Mouse (Mus musculus): ENCODE data around the gene Itga8. TPM values are rescaled to one million over a fixed set of nuclear protein-coding genes. Genes with fewer than 3 reads are reported as not detected.

The Itga8 gene
- total RNA-seq, 2 experiments from 2014 or later = 23.6 to 28.1 TPM

DNA sequence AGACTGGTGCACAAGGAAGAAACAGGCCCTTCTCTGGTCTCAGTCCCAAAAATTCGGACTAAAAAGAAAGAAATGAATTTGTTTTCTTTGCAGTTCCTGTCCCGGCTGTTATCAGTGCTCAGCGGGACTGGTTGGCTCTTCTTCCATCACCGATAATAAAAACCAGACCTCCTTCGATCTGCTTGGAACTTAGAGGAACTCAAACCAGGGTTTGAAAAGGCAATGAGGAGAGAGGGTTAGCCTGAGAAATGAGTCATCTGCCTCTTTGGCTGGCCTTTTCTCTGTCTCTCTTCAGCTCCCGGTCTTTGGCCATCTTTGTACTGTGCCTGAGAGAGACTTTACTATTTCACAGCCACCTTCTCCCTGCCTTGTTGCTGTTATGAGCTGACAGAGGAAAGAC lies 112.7 kb downstream of the Itga8 start:
- DNase-seq = no peak

DNA sequence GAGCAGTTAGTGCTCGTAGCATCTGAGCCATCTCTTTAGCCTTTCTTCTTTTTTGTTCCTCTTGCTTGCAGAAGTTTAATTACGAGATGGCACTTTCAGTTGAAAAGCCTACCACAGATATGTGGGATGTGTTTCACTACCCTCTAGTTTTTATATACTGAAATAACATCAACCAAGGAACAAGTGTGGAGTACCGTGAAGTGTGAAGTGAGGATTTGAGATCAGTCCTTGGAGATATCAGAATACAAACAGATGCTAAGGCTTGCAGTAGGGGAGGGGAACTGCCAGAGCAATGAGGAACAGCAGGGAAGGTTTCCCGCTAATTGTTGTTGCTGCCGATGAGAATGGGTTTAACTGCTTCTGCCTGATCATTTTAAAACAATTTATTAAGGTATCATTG lies 114.1 kb downstream of the Itga8 start:
- DNase-seq = no peak

DNA sequence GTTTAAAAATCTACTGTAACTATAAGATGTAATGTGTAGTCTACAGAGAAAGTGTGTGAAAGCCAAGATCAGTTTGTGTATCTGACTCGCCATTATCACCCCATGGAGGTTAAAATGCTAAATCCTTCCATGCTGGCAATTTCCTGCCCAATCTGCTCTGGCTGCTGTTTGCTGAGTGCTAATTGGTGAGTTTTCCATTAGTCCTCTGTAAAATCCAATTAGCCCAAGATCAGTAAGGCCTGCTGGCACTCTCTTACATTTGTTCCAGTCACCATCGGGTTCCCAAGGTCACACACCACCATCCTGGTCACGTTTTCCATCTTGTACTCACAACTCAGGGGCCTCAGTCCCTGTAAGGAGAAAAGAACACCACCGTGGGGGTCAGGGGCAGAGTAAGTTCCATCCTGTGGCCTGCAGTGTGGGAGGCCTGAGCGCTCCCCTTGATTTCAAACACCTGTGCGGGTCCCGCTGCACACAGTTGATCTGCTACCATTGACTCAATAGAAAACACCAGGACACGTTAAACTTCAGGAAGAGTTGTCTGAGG lies 119.2 kb downstream of the Itga8 start:
- no peak for DNase-seq

DNA sequence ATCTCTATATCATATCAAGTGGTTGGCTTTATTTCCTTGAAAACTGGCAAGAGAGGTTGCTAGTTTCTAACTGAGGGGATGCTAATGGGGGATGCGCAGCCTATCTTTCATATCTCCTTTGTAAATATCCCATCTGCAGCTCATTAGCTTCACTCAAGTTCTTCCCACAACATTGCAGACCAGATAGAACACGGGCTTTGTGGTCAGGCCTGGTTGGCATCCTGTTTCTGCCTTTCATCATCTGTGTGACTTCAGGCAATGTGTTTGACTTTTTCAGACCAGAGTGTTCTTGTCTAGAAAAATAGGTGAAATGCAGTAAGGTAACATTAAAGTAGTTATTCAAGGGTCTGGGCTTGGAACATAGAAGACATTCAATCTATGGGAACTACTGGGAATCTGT lies 121.1 kb downstream of the Itga8 start:
- DNase-seq = no peak

DNA sequence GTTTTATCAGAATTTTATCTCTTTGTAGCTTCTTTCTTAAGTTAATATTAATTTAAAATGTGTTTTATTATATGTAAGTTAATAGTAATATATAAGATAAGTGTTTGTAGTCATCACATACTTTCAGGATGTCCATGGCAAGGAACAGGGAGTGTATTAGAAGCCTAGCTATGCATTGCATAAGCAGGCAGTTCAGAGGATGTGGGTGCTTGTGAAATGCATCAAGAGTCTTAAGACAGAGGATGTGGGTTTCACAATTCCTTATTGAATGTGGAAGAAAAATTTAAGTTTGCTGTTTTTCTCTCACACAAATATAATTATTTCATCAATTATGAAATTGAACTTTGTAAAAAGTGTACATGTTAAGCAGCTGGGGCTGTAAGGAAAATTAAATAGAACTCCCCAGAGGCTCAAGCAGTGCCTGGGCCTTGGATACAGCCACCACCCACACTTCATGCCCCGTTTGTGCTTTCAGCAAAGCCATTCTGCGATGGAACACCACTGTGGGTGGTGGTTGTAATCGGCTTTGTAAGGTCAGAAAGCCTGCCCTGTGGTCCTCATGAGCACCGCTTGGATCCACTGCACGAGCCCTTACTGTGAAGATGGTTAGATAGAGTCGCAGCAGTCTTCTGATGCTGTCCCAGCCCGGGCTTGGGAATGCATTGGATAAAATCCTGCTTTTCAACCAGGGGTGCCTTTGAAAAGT lies 126.8 kb downstream of the Itga8 start:
- DNase-seq = no peak

DNA sequence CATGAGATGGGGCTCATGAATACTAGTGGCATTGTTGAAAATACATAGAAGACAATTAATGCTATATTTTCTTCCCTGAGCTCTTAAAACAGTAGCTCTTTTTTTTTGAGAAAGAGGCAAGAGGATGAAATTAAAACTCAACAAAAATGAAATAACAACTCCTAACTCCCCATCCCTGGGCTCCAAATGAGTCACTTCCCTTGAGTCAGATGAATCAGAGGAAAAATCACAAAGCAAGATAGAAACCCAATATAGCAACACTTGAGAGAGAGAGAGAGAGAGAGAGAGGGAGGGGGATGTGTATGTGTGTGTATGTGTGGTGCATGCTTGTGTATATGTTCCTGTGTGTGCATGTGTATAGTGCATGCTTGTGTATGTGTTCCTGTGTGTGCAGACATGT lies 131.5 kb downstream of the Itga8 start:
- no peak for DNase-seq

DNA sequence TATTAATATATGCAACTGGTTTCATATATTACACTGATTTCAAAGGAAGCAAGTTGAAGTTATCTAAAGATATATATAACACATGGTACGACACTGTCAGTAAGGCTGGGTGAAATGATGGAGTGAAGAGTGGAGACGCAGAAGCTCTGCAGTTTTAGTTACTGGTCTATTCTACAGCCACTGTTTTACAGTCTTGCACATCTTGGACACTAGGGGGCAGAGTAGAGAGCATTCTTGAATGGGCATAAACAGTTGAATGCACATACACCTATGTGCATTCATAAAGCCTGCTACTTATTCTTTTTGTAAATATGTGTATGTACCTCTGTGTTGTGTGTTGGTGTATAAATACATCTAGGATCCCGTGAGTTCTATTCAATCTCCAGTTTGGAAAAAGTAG lies 141.2 kb downstream of the Itga8 start:
- DNase-seq = no peak

DNA sequence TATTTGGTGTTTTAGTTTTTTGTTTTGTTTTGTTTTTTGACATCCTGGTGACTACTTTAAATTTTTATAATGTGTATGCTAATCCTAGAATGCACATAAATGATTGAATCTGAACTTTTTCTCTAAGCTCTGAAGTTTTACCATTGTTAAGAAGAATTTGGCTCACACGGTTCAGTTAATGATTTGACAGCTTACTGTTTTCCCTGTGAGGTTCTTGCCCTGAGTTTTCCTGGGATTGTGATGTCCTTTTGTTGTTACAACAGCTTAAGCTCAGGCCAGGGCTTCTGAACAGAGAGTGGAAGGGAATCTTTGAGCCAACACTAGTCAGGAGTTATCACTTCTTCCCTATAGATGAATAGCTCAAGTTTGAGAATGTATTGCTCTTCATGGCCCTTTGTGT lies 144.7 kb downstream of the Itga8 start:
- no peak for DNase-seq

DNA sequence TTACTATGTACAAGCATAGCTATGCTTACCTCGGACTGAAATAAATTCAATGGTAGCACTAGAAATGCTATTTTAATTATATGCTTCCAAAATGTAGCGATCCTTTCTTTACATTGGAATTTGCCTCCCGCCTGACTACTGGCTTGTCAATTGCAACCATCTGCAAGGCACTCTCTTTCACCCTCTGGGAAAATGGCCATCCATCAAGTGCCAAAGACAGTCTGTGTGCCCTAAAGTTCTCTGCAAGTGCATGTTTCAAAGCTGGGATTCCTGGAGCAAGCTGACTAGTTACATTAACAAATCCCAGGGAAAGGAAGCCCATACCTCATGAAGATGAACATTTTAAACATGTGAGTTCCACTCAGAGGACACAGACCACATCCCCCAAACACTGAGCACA lies 145.3 kb downstream of the Itga8 start:
- no peak for DNase-seq

DNA sequence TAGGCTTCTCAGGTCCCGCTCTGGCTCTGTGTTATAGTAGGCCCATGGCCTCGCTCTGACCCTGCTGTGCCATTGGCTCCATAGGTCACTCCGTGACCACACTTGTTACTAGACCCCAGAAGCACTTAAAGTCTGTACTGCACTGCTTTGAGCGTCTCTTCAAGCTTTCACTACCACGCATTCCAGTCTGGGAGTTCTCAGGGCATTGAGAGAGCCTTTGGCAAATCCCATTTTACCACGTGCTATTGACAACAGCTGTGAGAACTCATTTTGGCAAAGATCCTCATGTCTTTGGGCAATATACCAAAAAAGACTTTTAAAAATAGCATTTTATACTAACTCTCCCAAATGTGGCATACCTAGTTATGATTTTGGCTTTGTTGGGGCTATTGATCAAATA lies 147.0 kb downstream of the Itga8 start:
- no peak for DNase-seq

DNA sequence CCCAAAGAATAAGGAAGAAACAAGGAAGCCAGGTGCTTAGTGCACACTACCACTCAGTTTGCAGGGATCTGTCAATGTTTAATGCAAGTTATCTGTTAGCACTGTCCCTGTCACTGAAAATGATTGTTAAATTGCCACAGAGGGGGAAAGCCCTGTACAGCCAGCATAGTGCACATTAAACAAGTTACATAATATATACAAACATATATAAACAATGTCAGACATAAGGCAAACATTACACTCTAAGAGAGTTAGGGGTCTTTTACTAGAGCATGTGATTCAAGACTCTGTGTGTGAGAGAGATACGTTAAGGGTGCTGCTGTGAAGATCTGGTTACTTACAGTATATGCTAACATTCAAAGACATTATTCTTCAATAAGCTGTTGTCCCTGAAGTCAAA lies 148.2 kb downstream of the Itga8 start:
- DNase-seq = no peak

DNA sequence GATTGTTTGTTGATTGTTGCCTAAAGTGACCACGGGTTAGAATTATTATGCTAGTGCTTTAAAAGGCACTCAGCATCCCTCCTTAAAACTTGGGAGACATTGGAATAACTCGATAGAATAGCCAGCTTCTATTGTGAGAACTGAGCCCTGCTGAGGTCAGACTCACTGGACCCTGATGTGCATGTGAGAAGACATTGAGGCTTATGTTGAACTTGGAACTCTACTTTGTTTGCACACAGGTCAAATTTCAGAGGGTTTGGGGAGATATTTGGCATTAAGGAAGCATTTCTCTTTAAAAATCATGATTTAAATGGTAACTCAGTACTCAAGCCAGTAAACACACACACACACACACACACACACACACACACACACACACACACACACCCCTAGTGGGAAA lies 153.8 kb downstream of the Itga8 start:
- no peak for DNase-seq

DNA sequence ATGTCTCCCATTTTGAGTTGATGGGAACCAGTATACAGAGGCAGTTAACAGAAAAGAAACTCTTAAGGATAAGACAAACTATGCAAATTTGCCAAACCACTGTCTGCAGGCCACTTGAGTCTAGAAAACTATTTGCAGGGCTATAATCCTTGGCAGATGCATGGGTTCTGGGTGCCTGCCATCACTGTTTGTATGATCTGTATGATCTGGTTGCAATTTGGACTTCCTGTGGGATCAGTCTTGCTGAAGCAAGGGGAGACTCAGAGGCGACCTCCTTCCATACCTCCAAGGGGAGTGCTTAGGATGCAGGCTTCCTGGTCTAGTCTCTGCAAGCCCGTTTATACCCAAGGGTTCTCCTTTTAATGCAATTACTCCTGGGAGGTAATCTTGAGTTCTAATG lies 155.1 kb downstream of the Itga8 start:
- DNase-seq = no peak

DNA sequence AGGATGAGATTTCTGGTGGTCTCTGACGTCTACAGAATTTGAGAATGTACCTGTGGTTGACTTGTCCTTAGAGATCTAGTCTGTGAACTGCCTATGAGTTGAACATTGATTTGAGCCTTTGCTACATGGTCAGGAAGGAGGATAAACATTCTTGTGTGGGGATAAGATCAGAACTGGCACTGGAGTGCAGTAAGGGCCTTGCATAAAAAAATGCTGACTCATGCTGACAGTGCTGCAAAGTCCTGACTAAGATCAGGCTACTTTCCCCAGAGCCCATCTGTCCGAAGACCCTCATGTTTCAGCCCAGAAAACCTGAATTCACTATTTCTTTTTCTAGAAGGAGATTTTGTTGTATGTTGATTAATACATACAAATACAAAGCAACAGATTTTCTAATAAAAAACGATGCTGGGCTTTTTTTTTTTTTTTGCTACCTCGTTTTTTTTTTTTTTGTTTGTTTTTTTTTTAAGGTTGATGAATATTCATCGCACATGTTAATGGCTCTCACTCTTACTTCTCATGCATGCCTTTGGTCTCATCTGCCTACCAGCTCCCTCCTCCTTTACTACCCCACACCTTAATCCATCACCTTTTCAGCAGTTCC lies 162.9 kb downstream of the Itga8 start:
- no peak for DNase-seq

DNA sequence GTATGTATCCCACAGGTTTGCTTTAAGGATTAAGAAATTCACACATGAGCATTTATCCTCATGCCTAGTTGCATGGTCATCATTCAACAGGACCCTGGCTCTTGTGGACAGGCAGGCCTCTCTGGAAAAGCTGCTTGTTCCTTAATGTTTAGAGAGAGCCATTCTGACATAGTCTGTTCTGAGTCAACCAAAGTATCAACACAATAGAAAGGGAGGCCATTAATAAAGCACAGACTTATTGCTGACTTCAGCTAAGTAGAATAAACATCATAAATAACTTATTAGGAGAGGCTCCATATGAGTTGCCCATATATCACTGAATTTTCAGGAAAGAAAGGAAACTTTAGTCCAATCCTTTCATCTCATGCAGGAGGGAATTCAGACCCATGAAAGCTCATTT lies 175.1 kb downstream of the Itga8 start:
- no peak for DNase-seq

DNA sequence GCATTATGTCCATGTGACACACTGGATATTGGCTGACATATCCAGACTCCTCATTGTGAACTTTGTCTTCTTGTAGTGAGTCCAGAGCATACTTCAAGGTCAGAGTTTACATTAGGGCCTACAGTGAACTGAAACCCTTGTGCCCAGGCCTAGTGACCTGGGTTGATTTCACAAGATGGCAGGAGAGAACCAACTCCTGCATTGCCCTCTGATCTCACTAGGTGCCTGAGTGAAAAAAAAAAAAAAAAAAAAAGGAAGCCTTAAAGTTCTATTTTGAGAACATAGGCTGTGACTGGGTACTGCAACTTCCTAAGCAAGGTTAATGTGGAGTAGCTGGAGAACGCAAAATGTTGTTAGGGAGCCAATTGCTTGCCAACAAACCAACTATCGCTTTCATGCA lies 186.2 kb downstream of the Itga8 start:
- DNase-seq = no peak

DNA sequence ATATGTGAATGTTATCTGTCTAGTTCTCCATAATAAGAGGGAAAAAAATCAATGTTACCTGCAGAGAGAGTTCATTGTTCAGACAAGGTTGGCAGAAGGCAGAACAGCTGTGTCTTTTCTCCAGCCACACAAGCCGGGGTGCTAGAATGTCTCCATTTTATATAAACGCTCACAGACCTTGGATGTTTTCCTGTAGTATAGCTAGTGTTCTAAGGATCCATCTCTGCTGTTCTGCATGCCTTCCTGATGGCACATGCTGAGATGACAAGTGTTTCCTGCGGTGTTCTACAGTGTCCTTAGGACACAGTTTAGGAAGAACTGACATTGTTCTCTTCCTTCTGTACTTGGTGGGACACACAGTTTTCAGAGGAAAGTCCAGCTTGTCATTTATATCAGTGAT lies 192.4 kb downstream of the Itga8 start:
- no peak for DNase-seq

DNA sequence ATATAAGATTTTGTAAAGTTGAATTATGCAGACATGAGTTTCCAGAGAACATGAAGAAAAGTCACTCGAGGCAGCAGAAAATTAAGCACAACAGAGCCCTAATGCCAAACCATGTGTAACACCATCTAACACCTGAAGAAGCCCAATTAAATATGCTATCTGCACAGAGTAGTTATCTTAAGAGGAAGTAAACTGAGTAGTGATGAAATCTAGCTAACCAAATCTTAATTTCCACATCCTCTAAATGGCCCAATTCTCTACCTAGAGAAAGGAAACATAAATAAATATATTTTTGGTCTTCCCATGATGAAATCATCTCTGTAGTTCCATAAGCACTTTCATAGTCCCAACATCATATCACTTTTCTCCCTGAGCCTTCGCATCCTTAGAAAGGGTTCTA lies 193.4 kb downstream of the Itga8 start:
- no peak for DNase-seq

DNA sequence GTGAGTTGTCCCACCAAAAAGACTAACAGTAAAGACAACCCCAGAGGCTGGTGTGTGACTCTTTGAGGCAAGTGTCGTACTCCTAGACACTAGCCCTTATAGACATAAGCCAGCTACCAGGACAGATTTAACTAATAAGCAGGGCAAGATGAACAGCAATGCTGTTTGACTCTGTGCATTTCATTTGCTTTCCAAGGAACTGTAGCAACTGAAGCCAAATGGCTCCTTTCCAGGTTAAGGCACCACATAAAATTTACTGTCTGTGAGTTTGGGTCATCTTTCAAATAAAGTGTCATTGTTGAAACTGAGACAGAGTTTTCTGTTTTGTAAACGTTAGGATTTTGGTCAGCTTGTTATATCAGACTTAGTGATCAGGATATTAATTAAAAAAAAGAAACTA lies 194.5 kb downstream of the Itga8 start:
- no peak for DNase-seq

DNA sequence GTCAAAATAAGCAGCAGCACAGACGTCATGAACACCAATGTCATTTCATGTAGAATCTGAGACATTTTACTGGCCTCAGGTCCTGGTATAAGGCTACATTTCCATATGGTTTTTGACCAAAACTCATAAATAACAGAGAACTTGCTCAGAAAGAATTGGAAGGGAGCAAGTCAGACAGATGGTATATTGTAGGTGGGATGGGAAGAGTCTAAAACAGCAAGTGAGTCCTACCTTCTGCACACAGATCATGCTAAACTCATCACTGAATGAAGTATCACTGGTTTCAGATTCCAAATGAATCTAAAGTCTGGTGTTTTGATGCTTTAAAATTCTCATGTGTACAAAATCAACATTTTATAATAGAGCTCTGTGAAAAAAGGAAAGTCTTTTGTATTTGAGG lies 198.5 kb downstream of the Itga8 start:
- DNase-seq = no peak

DNA sequence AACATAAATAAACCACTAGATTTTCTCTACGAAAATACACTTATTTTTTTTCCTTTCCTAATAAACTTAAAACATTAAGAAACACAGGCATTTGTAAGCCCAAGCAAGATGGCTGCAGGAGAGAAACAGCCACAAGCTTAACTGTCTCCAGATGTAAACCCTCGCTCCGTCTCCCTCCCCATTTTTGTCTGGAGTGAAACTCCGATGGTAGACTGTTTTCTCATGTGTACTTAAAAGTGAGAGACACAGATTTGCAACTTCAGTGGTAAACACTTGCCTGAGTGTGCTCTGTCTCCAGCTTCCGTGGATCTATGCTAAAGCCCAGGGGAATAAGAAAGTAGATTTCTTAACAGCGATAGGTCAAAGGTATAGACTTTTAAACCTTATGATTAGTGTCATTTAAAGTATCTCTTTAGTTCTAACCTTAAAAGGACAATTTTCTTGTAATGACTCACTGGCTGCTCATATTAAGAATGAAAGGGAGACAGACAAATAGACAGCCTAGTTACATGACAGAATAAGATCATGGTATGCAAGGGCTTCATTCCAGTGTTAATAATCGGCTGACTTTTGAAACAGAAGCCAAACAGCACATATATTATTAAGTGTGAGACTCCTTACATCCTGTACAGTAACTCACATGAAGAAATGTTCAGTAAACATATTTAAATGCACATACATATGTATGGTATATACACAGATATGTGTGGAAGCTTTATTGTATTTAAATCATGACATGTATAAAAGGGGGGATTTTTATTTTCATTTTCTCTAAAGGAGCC lies 209.3 kb downstream of the Itga8 start:
- no peak for DNase-seq

DNA sequence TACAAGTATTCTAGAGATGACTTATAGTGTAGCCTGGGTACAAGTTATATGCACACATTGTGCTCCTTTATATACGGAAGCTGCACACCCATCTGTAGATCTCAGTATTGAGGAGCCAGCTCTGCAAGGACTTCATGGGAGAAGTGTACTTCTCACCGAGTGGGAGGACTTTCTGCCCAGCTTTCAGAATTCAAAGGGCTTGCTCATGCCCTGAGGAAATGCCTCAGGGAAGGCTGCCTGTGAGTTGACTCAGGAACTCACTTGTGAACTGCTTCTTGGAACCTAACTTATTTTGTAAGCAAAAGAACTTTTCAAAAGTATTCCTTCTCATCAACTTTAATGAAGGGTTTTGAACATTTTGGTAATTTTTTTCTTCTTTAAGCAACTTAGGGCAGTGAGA lies 210.7 kb downstream of the Itga8 start:
- no peak for DNase-seq

DNA sequence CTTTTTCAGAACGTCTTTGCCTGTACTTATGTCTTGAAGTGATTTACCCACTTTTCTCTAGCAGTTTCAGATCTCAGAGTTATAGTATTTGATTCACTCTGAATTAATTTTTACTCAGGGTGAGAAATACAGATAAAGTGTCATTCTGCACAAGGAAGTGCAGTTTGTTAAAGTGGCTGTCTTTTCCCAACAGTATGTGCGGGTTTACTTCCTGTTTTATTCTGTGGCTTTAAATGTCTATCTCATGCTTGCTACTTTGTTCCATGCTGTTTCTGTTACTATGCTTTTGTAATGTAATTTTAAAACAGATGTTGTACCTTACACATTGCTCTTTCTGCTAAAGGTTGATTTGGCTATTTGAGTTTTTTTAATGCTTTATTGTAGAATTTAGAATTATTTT lies 216.2 kb downstream of the Itga8 start:
- DNase-seq = no peak

DNA sequence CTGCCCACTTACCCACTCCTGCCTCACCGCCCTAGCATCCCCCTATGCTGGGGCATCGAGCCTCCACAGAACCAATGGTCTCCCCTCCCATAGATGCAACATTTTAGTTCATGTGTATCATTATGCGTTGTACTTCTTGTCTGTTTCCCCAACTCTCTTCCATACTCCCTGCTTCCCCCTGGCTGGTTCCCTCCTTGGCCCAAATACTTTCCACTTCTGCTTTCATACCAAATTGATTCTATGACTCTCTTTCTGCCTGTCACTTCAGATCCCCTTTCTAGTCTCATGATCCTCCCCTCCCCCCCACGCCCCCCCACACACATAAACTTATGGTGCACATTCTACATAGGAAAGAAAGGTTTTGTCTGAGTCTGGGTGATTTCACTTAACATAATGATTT lies 217.4 kb downstream of the Itga8 start:
- DNase-seq = no peak
